Mouse (Mus musculus) kidney, embryonic 16.5 days (tissue): ENCODE measurements around the gene Ces1e. TPM values are rescaled to one million over a fixed set of nuclear protein-coding genes. Genes with fewer than 3 reads are reported as not detected.

ENCODE experiments used
- ATAC-seq: fragments of 200-750 bp; cut with Nextera tagmentation; 2 replicates; pipeline ENCODE4 v1.8.0; 2017; ENCODE audit warnings: moderate TSS enrichment; ENCODE audit not compliant: low FRiP score, low TSS enrichment
- H3K27ac ChIP-seq: fragments of 300-500 bp; sonication (generic); 2 replicates; pipeline ENCODE4 v1.5.1; 2014; ENCODE audit warnings: low read length
- H3K27me3 ChIP-seq: fragments of 300-500 bp; sonication (generic); 2 replicates; pipeline ENCODE4 v1.6.1; 2014; ENCODE audit warnings: low read length, control low read depth, mixed read lengths; ENCODE audit not compliant: insufficient read depth
- H3K36me3 ChIP-seq: fragments of 300-500 bp; sonication (generic); 2 replicates; pipeline ENCODE4 v1.6.1; 2014; ENCODE audit warnings: low read length, control low read depth, mixed read lengths; ENCODE audit not compliant: insufficient read depth
- H3K4me1 ChIP-seq: fragments of 300-500 bp; sonication (generic); 2 replicates; pipeline ENCODE4 v1.6.1; 2014; ENCODE audit warnings: low read length, control low read depth, mixed read lengths; ENCODE audit not compliant: insufficient read depth
- H3K4me2 ChIP-seq: fragments of 300-500 bp; sonication (generic); replicated peaks from 2 replicates; pipeline ENCODE4 v1.6.1; 2014; ENCODE audit warnings: low read depth, low read length
- H3K4me3 ChIP-seq: fragments of 300-500 bp; sonication (generic); 2 replicates; pipeline ENCODE4 v1.5.1; 2014; ENCODE audit warnings: mild to moderate bottlenecking, low read length
- H3K9ac ChIP-seq: fragments of 300-500 bp; sonication (generic); replicated peaks from 2 replicates; pipeline ENCODE4 v1.6.1; 2014; ENCODE audit warnings: low read length
- H3K9me3 ChIP-seq: fragments of 300-500 bp; sonication (generic); 2 replicates; pipeline ENCODE4 v1.6.1; 2016; ENCODE audit warnings: low read length, control low read depth
- WGBS: fragments of 180-500 bp; shearing (Covaris S2); extraction: QIAGEN DNeasy Blood & Tissue Kit; methylation state at CpG from one replicate; pipeline ENCODE4 v1.1.7; 2014; 5-methylcytosine and 5-hydroxymethylcytosine counted together
- polyA plus RNA-seq: library from polyadenylated mRNA; unstranded; fragments of >200 nt; fragmentation: Nextera tagmentation; extraction: Ambion mirVana; gene quantifications from 2 replicates; pipeline ENCODE4 v1.2.1, GENCODE M21; 2015

Ces1e gene
- polyA plus RNA-seq: 0.21 and 0.51 TPM in 2 replicates

- H3K27ac ChIP-seq: no peak within 1 kb of the TSS
- no peak within 1 kb of the TSS for H3K4me3 ChIP-seq
- no peak within 1 kb of the TSS for H3K9ac ChIP-seq
- H3K4me1 ChIP-seq: no peaks in the 10 kb centered on the region
- ATAC-seq: no peak
- H3K4me2 ChIP-seq: no peak within 1 kb of the TSS
- no peaks in the 10 kb centered on the region for H3K9me3 ChIP-seq
- no peaks in the 10 kb centered on the region for H3K36me3 ChIP-seq
- no peaks in the 10 kb centered on the region for H3K27me3 ChIP-seq
Measured at GRCm38 (mm10) chr8:93229446-93229845, at the start of gene Ces1e. Gene Ces1e, minus strand, starts transcription at chr8:93229619.

GRCm38 (mm10) chr8:93278176-93278805, 48.9 kb upstream of the Ces1e start:
- no peak for ATAC-seq
- H3K4me2 ChIP-seq: no peak overlapping the region
- H3K9ac ChIP-seq: no peak overlapping the region
- no peaks in the 10 kb centered on the region for H3K27me3 ChIP-seq
- H3K9me3 ChIP-seq: no peaks in the 10 kb centered on the region
- H3K4me3 ChIP-seq: no peak overlapping the region
- H3K4me1 ChIP-seq: no peaks in the 10 kb centered on the region
- 82% methylated on average over 4 of the region's 4 CpGs for WGBS
- no peak overlapping the region for H3K27ac ChIP-seq
- no peaks in the 10 kb centered on the region for H3K36me3 ChIP-seq

- Histone ChIP-seq H3K4me2 (no peak overlapping the region), H3K27ac (no peak overlapping the region), H3K9ac (no peak overlapping the region), H3K9me3 (no peaks in the 10 kb centered on the region), H3K4me1 (no peaks in the 10 kb centered on the region), H3K36me3 (no peaks in the 10 kb centered on the region), H3K4me3 (no peak overlapping the region), H3K27me3 (no peaks in the 10 kb centered on the region)
- no peak for ATAC-seq
- WGBS: 54% methylated on average over 4 of the region's 4 CpGs
Measured at GRCm38 (mm10) chr8:93274609-93275008, 45.2 kb upstream of the Ces1e start.

DNA sequence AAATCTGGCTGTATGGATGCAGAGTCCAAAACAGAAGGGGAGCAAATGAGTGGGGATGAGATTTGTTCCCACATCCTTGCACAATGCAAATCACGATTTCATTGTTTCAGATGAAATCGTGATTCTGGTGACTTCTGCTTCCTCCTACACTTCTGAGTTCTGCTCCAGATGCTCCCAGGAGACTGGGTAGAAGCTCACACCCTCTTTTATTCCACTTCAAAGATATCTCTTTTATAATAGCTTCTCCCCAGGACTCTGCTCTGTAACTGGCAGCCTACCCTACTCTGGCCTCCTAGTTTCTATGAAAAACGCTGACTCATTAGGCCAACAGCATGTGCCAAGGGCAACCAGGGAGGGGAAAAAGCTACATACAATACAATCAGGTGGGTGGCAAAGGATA, 43.9 kb upstream of the Ces1e start:
- WGBS: 85% methylated on average over 3 of the region's 3 CpGs
- no peak overlapping the region for H3K27ac ChIP-seq
- no peak overlapping the region for H3K9ac ChIP-seq
- no peak overlapping the region for H3K4me3 ChIP-seq
- no peak overlapping the region for H3K4me2 ChIP-seq
- H3K36me3 ChIP-seq: no peaks in the 10 kb centered on the region
- no peaks in the 10 kb centered on the region for H3K9me3 ChIP-seq
- H3K4me1 ChIP-seq: no peaks in the 10 kb centered on the region
- no peak for ATAC-seq
- H3K27me3 ChIP-seq: no peaks in the 10 kb centered on the region

DNA sequence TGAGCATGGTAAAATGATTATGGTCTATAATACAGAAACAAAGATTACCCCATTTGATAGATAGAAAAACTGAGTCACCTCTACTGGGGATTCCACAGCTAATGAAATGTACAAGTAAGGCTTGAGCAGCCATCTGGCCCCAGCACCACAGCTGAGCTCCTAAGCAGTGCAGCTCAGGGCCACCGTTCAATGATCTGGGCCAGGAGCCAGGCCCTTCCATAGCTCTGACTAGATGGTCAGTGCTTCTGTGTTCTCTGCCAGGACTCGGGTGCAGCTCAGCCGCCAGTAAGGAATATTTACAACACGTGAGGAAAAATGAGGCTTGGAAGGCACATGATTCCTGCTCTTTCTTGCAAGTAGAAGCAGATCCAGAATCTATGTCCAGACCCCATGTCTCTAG, 43.3 kb upstream of the Ces1e start:
- Histone ChIP-seq H3K4me3 (no peak overlapping the region), H3K27ac (no peak overlapping the region), H3K4me2 (no peak overlapping the region), H3K27me3 (no peaks in the 10 kb centered on the region), H3K36me3 (no peaks in the 10 kb centered on the region), H3K9me3 (no peaks in the 10 kb centered on the region), H3K4me1 (no peaks in the 10 kb centered on the region), H3K9ac (no peak overlapping the region)
- no peak for ATAC-seq
- 59% methylated on average over 4 of the region's 4 CpGs for WGBS

DNA sequence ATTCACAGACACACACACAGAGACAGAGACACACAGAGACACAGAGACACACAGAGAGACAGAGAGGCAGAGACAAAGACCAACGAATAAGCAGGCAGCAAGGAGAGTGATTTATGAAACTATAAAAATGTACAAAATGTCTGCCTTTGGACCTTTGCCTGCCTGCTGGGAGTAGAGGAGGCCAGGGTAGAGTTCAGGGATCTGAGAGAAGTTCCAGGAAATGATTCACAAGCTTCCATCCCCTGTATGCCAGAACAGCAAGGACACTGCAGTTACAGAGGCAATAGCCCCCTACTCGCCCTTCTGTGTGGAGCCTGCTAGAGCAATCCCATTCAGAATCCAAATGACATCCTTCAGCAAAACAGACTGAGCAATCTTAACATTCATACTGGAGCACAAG, 32.0 kb upstream of the Ces1e start:
- 29% methylated on average over 2 of the region's 2 CpGs for WGBS
- Histone ChIP-seq H3K27ac (no peak overlapping the region), H3K4me1 (no peaks in the 10 kb centered on the region), H3K9ac (no peak overlapping the region), H3K9me3 (no peaks in the 10 kb centered on the region), H3K4me3 (no peak overlapping the region), H3K27me3 (no peaks in the 10 kb centered on the region), H3K4me2 (no peak overlapping the region), H3K36me3 (no peaks in the 10 kb centered on the region)
- ATAC-seq: no peak

DNA sequence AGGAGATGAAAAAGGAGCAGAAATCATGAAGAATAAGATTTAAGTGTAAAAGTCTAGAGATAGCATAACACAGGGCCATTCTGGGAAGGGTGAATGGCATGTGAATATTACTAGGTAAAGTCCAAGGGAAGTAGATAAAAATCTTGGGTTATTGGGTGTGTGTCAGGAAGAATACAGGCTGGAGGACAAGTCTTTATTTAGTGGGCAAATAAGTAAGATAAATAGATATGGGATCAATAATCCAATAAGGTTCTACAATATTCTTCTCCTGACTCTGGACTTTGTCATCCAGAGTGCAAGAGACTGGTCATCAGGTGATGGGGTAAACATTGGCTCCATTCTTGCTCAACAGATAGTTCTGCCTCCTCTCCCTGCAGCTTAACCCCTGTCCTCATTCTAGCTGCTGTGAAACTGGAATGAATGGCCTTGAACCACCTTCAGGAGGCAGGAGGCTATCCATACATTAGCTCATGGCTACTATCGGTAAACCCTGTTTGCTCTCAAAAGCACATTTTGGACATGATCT, 23.0 kb upstream of the Ces1e start:
- no peak overlapping the region for H3K9ac ChIP-seq
- H3K36me3 ChIP-seq: no peaks in the 10 kb centered on the region
- 100% methylated on average over 1 of the region's 1 CpGs for WGBS
- H3K4me2 ChIP-seq: no peak overlapping the region
- no peaks in the 10 kb centered on the region for H3K4me1 ChIP-seq
- H3K27ac ChIP-seq: no peak overlapping the region
- no peak overlapping the region for H3K4me3 ChIP-seq
- ATAC-seq: no peak
- no peaks in the 10 kb centered on the region for H3K27me3 ChIP-seq
- no peaks in the 10 kb centered on the region for H3K9me3 ChIP-seq

GRCm38 (mm10) chr8:93246057-93246456, 16.6 kb upstream of the Ces1e start:
- no peaks in the 10 kb centered on the region for H3K36me3 ChIP-seq
- ATAC-seq: no peak
- H3K27ac ChIP-seq: no peak overlapping the region
- no peak overlapping the region for H3K9ac ChIP-seq
- no peak overlapping the region for H3K4me2 ChIP-seq
- no peaks in the 10 kb centered on the region for H3K4me1 ChIP-seq
- H3K4me3 ChIP-seq: no peak overlapping the region
- no peaks in the 10 kb centered on the region for H3K27me3 ChIP-seq
- no peaks in the 10 kb centered on the region for H3K9me3 ChIP-seq
- WGBS: 87% methylated on average over 2 of the region's 2 CpGs

- no peak for ATAC-seq
- H3K4me3 ChIP-seq: no peak overlapping the region
- H3K27ac ChIP-seq: no peak overlapping the region
- no peaks in the 10 kb centered on the region for H3K9me3 ChIP-seq
- no peak overlapping the region for H3K9ac ChIP-seq
- no peaks in the 10 kb centered on the region for H3K4me1 ChIP-seq
- no peaks in the 10 kb centered on the region for H3K36me3 ChIP-seq
- H3K27me3 ChIP-seq: no peaks in the 10 kb centered on the region
- no peak overlapping the region for H3K4me2 ChIP-seq
Measured at GRCm38 (mm10) chr8:93239884-93240283, 10.5 kb upstream of the Ces1e start.

DNA sequence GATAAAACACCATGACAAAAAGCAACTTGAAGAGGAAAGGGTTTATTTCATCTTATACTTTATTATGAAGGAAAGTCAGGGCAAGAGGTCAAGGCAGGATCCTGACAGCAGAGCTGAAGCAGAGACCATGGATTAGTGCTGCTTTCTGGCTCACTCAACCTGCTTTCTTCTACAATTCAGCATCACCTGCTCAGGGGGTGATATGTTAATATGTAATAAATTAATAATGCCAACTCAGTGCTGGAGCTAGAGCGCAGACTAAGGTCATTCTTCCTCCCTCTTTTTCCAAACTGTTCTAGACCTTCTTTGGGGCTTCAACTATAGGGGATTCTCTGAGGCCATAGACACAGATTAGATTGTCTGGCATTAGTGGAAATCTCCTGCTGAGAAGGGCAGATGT, 6.3 kb upstream of the Ces1e start:
- Histone ChIP-seq H3K27me3 (no peaks in the 10 kb centered on the region), H3K4me3 (no peak overlapping the region), H3K27ac (no peak overlapping the region), H3K4me1 (no peaks in the 10 kb centered on the region), H3K4me2 (no peak overlapping the region), H3K36me3 (no peaks in the 10 kb centered on the region), H3K9me3 (no peaks in the 10 kb centered on the region), H3K9ac (no peak overlapping the region)
- ATAC-seq: no peak
- WGBS: 84% methylated on average over 1 of the region's 1 CpGs
